Mouse (Mus musculus): ENCODE results near the gene Bcl10. TPM values are rescaled to one million over a fixed set of nuclear protein-coding genes. Genes with fewer than 3 reads are reported as not detected.

The Bcl10 gene
- polyA plus RNA-seq, 1 experiment from 2014 or later = 40.7 TPM

DNA sequence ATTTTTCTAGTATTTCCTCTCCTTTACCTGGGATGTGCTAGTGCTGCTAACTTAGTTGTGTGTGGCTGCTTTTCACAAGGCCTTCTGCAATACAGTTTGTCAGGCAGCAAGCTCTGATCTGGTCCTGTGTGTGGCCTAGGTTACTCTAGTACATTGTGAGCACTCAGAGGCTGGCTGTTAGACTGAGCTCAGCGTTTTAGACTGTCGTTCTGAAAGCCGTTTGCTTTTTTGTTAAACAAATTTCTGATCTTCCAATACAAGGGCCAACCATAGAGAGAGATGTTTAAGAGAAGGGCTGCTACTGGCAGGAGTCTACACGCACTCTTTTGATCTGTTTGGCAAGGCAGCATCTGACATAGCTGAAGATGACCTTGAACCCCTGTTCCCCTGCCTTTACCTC is 17.4 kb downstream of the Bcl10 start:
- Histone ChIP-seq H3K4me3 (no peak overlapping the region), H3K4me2 (peak overlapping the region; percentile 85; the same call in 1 of the 2 replicates)
- WGBS = 84% methylated on average over 4 of the region's 4 CpGs

GRCm38 (mm10) chr3:145941971-145942370 is 19.4 kb downstream of the Bcl10 start:
- ATAC-seq (ENCODE audit: low read depth) = no peak
- peaks cover 39% of the 10 kb centered on the region for H3K4me1 ChIP-seq (replicated peaks)
- no peaks in the 10 kb centered on the region for H3K27me3 ChIP-seq
- H3K4me2 ChIP-seq = no peak overlapping the region
- 19% methylated on average over 3 of the region's 3 CpGs for WGBS
- no peak overlapping the region for H3K27ac ChIP-seq (replicated peaks)
- H3K9ac ChIP-seq = no peak overlapping the region
- H3K36me3 ChIP-seq = peaks cover 52% of the 10 kb centered on the region
- H3K4me3 ChIP-seq = no peak overlapping the region
- H3K9me3 ChIP-seq = no peaks in the 10 kb centered on the region

More for the DNA sequence above, 17.4 kb downstream of the Bcl10 start:
- ATAC-seq (ENCODE audit: low read depth) = no peak
- Histone ChIP-seq H3K27me3 (no peaks in the 10 kb centered on the region), H3K9ac (no peak overlapping the region), H3K27ac (replicated peaks) (no peak overlapping the region), H3K9me3 (no peaks in the 10 kb centered on the region), H3K36me3 (peaks cover 42% of the 10 kb centered on the region), H3K4me1 (replicated peaks) (peaks cover 39% of the 10 kb centered on the region)

DNA sequence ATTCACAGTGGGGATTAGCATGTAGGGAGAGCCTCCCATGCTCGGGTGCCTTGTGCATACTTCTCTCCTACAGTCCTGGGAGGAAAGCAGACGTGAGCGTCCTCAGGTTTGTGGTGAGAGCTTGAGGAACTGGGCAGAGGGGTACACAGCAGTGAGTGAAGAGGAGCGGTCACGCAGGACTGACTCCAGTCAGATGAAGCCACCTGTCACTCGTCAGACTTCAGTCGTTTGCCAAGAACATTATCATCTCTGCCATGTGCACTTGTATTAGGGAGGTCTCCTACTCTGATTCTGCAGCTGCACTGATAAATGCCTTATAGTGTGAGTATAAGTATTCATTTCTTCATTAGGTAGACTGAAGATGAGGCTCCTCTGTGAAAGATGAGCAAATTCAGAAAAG is 21.7 kb downstream of the Bcl10 start:
- no peak for ATAC-seq (ENCODE audit: low read depth)
- Histone ChIP-seq H3K9ac (no peak overlapping the region), H3K4me2 (no peak overlapping the region), H3K27me3 (no peaks in the 10 kb centered on the region), H3K4me1 (replicated peaks) (peaks cover 25% of the 10 kb centered on the region), H3K36me3 (peaks cover 47% of the 10 kb centered on the region), H3K9me3 (no peaks in the 10 kb centered on the region), H3K27ac (replicated peaks) (no peak overlapping the region), H3K4me3 (no peak overlapping the region)
- WGBS = 89% methylated on average over 7 of the region's 7 CpGs

GRCm38 (mm10) chr3:145945904-145946303 is 23.3 kb downstream of the Bcl10 start:
- Histone ChIP-seq H3K27ac (replicated peaks) (no peak overlapping the region), H3K9ac (no peak overlapping the region), H3K36me3 (peaks cover 34% of the 10 kb centered on the region), H3K4me2 (no peak overlapping the region), H3K4me3 (no peak overlapping the region), H3K9me3 (no peaks in the 10 kb centered on the region), H3K4me1 (replicated peaks) (peaks cover 22% of the 10 kb centered on the region), H3K27me3 (peaks cover 3% of the 10 kb centered on the region; the same call in 1 of the 2 replicates)
- WGBS = 90% methylated on average over 3 of the region's 3 CpGs
- ATAC-seq (ENCODE audit: low read depth) = no peak

DNA sequence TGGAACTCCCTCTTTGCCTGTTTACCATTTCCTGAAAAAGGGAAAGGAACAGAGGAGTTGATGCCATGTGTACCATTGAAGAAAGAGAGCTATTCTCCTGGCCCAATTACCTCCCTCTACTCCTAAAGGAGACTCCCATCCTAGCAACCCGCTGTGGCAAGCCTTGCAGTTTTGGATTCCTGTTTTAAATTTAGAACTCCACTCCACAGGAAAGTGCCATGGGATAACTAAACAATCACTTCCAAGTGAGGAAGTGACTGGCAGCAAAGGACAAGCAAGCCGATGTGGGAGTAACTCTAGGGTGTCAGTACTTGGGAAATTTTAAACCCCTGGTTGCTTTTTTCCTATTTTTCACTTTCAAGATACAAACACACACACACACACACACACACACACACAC is 24.1 kb downstream of the Bcl10 start:
- Histone ChIP-seq H3K4me2 (no peak overlapping the region), H3K4me3 (no peak overlapping the region)

GRCm38 (mm10) chr3:145947539-145948204 is 25.1 kb downstream of the Bcl10 start:
- Histone ChIP-seq H3K9me3 (no peaks in the 10 kb centered on the region), H3K4me2 (no peak overlapping the region), H3K36me3 (peaks cover 30% of the 10 kb centered on the region), H3K4me1 (replicated peaks) (peaks cover 11% of the 10 kb centered on the region), H3K9ac (no peak overlapping the region), H3K27ac (replicated peaks) (no peak overlapping the region), H3K27me3 (peaks cover 3% of the 10 kb centered on the region; the same call in 1 of the 2 replicates), H3K4me3 (no peak overlapping the region)
- WGBS = 30% methylated on average over 6 of the region's 6 CpGs
- ATAC-seq (ENCODE audit: low read depth) = no peak

More for the DNA sequence above, 24.1 kb downstream of the Bcl10 start:
- peaks cover 3% of the 10 kb centered on the region; the same call in 1 of the 2 replicates for H3K27me3 ChIP-seq
- H3K9ac ChIP-seq = no peak overlapping the region
- H3K4me1 ChIP-seq (replicated peaks) = peaks cover 19% of the 10 kb centered on the region
- no peaks in the 10 kb centered on the region for H3K9me3 ChIP-seq
- WGBS = 61% methylated on average over 2 of the region's 2 CpGs
- ATAC-seq (ENCODE audit: low read depth) = no peak
- peaks cover 31% of the 10 kb centered on the region for H3K36me3 ChIP-seq
- H3K27ac ChIP-seq (replicated peaks) = no peak overlapping the region

DNA sequence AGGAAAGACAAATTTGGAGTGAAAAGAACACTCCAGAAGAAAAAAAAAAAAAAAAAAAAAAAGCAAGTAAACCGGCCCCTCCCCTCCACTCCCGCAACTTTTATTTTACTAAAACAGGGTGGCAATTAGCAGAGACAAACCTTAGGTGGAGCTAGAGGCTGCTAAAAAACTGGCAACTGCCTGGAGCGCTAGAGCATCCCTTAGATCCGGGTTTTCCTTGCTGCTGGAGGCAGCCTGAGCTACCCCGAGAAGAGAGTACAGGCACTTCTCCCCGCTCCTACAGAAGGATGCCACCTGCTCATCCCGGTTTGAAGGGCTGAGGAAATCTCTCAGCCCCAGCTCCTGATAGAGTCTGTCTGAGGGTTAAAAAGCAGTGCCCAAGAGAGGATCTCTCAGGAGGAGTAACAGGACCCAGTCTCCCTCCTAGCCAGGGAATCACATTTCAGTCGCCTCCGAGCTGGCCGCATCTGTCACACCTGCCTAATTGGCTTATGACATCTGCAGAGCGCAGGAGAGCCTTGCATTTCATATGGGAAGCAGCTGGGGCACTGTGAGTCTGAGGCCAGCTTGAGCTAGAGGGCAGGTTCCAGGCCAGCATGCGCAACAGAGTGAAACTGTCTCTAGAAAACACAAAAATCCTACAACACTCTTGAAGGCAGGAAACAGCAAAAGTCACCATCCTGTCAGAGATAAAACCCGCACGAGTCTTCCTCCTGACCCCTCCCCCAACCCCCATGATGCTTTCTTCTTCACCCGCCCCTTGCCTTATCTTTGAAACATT is 27.6 kb downstream of the Bcl10 start:
- Histone ChIP-seq H3K9me3 (no peaks in the 10 kb centered on the region), H3K36me3 (peaks cover 8% of the 10 kb centered on the region; the same call in 1 of the 2 replicates), H3K27ac (replicated peaks) (no peak overlapping the region), H3K4me1 (replicated peaks) (peaks cover 8% of the 10 kb centered on the region; the same call in 1 of the 2 replicates), H3K4me2 (peak overlapping the region; percentile 45), H3K4me3 (peak overlapping the region; percentile 10), H3K9ac (0 out of 2 replicates have a peak overlapping the region, but pooled peaks have one; percentile 27), H3K27me3 (peaks cover 3% of the 10 kb centered on the region; the same call in 1 of the 2 replicates)
- WGBS = 10% methylated on average over 15 of the region's 15 CpGs
- ATAC-seq (ENCODE audit: low read depth) = peak; percentile 84

DNA sequence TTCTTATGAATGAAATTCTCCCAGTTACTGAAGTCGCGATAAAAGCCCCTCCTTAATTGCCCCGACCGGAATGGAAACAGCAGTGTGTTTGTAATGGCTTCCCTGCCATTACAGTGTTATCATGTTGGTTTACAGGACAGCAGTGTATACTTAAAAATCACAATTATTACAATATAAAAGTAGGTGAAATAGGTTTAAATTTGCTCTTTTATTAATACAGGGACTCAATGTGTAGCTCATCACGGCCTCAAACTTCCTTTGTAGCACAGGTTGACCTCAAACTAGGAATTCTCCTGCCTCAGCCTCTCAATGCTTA is 28.2 kb downstream of the Bcl10 start:
- Histone ChIP-seq H3K4me3 (no peak overlapping the region), H3K4me2 (peak overlapping the region; percentile 45), H3K9me3 (no peaks in the 10 kb centered on the region), H3K9ac (no peak overlapping the region), H3K36me3 (peaks cover 2% of the 10 kb centered on the region; the same call in 1 of the 2 replicates), H3K27me3 (peaks cover 3% of the 10 kb centered on the region; the same call in 1 of the 2 replicates), H3K4me1 (replicated peaks) (peaks cover 8% of the 10 kb centered on the region; the same call in 1 of the 2 replicates), H3K27ac (replicated peaks) (no peak overlapping the region)
- 48% methylated on average over 5 of the region's 5 CpGs for WGBS
- no peak for ATAC-seq (ENCODE audit: low read depth)

- no peak overlapping the region for H3K27ac ChIP-seq (replicated peaks)
- no peak for ATAC-seq (ENCODE audit: low read depth)
- 69% methylated on average over 17 of the region's 17 CpGs for WGBS
Observed at GRCm38 (mm10) chr3:145951287-145952165, 28.9 kb downstream of the Bcl10 start.

DNA sequence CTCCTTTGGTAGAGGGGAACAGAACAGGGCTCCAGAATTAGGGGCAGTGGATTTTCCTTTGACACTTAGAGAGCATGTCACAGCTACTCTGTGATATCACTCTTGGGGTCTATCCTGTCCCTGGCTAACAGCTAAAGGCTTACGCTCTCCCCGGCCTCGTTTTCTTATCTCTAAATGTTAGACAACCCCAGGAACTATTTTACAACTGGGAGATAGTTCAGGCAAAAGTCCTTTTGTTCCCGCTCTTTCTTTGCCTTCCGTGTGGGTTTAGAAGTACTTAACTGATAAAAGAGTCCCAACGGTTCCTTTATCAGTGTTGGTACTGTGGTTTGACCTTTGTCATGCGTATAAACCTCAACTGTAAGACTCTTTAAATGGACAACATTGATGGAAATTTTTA is 30.3 kb downstream of the Bcl10 start:
- peaks cover 8% of the 10 kb centered on the region; the same call in 1 of the 2 replicates for H3K4me1 ChIP-seq (replicated peaks)
- 83% methylated on average over 7 of the region's 7 CpGs for WGBS
- no peaks in the 10 kb centered on the region for H3K9me3 ChIP-seq
- H3K4me3 ChIP-seq = no peak overlapping the region
- no peak for ATAC-seq (ENCODE audit: low read depth)
- H3K9ac ChIP-seq = no peak overlapping the region
- no peaks in the 10 kb centered on the region for H3K36me3 ChIP-seq
- peaks cover 3% of the 10 kb centered on the region; the same call in 1 of the 2 replicates for H3K27me3 ChIP-seq
- H3K4me2 ChIP-seq = no peak overlapping the region
- no peak overlapping the region for H3K27ac ChIP-seq (replicated peaks)

More at GRCm38 (mm10) chr3:145951287-145952165, 28.9 kb downstream of the Bcl10 start:
- no peak overlapping the region for H3K4me2 ChIP-seq
- H3K27me3 ChIP-seq = peaks cover 3% of the 10 kb centered on the region; the same call in 1 of the 2 replicates
- H3K4me1 ChIP-seq (replicated peaks) = peaks cover 8% of the 10 kb centered on the region; the same call in 1 of the 2 replicates
- H3K9ac ChIP-seq = no peak overlapping the region
- no peaks in the 10 kb centered on the region for H3K36me3 ChIP-seq
- no peak overlapping the region for H3K4me3 ChIP-seq
- H3K9me3 ChIP-seq = no peaks in the 10 kb centered on the region

DNA sequence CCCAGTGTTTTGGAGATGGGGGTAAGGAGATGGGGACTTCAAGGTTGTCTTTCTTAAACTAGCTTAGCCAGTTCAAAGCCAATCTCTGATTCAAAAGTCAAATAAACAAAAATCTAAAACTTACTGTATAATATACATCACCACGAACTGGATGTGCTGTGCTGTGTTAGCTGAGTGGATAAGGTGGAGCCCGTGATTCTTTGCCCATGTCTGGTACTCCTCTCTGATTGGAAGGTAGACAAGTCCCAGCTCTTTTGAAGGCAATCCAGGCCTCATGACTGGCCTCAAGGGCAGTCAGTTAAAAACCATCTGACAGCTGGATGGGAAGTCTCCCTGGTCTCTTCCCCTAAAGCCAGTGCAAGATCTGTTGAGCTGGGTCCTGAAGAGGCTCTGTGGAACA is 30.8 kb downstream of the Bcl10 start:
- no peak overlapping the region for H3K4me3 ChIP-seq
- WGBS = 87% methylated on average over 2 of the region's 2 CpGs
- H3K9me3 ChIP-seq = no peaks in the 10 kb centered on the region
- H3K9ac ChIP-seq = no peak overlapping the region
- H3K4me2 ChIP-seq = no peak overlapping the region
- ATAC-seq (ENCODE audit: low read depth) = no peak
- peaks cover 3% of the 10 kb centered on the region; the same call in 1 of the 2 replicates for H3K27me3 ChIP-seq
- H3K27ac ChIP-seq (replicated peaks) = no peak overlapping the region
- H3K36me3 ChIP-seq = no peaks in the 10 kb centered on the region
- peaks cover 8% of the 10 kb centered on the region; the same call in 1 of the 2 replicates for H3K4me1 ChIP-seq (replicated peaks)
